Mouse (Mus musculus) right cerebral cortex, adult 2 months (tissue): ENCODE data around the gene Cox19.
"Not testable (repeated sequence)": the region's sequence is repeated elsewhere in the genome, so short reads cannot be mapped to it uniquely, and the experiment has no call there.

ENCODE experiments used
- DNase-seq, 2 experiments: peaks; one replicate each; pipeline ENCODE4 v3.0.0; 2021 to 2022; ENCODE audit warnings: low spot score in 2 of 2

Cox19 gene

GRCm38 (mm10) chr5:139363858-139364257 lies 12.6 kb upstream of the Cox19 start:
- no peak for DNase-seq

DNA sequence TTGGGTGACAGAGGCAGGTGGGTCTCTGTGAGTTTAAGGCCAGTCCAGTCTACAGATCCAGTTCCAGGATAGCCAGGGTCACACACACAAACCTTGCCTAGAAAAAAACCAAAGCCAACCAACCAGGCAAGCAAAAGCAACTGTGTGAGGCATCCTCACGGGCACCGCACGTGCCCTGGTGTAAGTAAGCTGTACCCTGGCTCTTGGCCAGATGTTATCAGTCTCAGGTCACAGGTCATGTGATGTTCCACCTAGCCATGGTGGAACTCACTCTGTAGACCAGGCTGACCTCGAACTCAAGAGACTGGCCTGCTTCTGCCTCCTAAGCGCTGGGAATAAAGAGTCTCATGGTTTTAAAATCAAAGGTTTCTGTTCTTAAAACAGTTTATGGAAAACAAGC lies 8.0 kb upstream of the Cox19 start:
- DNase-seq, result no peak

- DNase-seq, result peak; percentile 40 to 46
These were observed 7.4 kb upstream of the Cox19 start for GRCm38 (mm10) chr5:139358653-139359052.

DNA sequence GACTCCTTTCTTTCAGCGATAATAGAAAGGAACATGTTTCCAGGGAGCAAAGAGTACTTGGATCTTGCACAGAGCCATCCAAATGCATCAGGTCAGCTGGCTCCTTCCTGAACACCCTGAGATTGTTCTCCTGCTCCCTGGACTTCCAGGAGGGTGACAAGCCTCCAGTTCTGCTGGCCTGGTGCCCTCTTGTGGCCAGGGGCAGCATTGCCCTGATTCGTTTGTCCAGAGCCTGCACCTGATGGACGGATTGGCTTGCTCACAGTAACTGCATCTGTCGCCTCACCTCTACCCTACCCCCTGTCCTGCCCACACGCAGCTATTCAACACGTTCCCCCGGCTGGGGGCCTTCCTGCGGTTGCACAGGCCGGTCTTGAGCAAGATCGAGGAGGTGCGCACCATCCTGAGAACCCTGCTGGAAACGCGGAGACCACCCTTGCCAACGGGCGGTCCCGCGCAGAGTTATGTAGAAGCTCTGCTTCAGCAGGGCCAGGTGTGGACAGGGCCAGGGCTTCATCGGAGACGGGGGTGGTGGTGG lies 4.1 kb upstream of the Cox19 start:
- DNase-seq, result peak; percentile 85 to 87

GRCm38 (mm10) chr5:139353946-139354345 lies 2.7 kb upstream of the Cox19 start:
- no peak for DNase-seq

DNA sequence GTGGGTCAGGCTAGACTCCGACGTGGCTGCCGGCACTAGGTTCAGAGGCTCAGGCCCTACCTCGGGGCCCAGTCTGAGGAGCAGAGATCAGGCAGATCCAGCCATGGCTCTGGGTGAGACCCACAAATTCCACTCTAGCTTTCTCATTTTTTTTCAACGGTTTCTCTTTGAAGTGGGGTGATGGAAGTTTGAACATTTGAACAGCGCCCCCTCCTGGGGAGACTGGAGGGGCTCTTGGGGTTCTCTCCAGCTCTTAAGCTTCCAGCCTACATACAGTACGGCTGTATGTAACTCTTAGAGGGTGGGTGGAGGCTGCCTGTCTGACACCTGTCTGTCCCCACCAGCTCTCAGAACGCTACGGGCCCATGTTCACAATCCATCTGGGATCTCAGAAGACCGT lies 2.3 kb upstream of the Cox19 start:
- no peak for DNase-seq

GRCm38 (mm10) chr5:139352317-139352716 lies 1.1 kb upstream of the Cox19 start, which contains the start of gene Cyp2w1:
Gene Cyp2w1 (plus strand): TSS chr5:139352617.
- no peak for DNase-seq

GRCm38 (mm10) chr5:139351628-139352027 lies 410 bp upstream of the Cox19 start:
- DNase-seq, result no peak

DNA sequence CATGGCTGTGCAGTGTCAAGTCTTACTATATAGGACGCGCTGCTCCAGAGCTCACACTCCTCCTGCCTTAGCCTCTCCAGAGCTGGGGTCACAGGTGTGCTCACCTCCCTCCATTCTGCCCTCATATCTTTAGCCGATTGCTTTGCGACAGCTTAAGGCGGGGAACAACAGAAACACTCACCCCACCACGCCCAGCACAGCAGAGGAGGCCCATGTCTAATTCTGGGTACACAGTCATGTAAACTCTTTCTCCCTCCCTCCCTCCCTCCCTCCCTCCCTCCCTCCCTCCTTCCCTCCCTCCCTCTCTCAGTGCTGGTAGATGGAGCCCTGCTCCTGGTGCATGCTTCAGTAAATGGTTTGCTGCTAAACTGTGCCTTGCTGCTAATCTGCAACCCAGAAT lies 1.5 kb downstream of the Cox19 start:
- DNase-seq, result no peak

- DNase-seq, result no peak
These were observed 4.0 kb downstream of the Cox19 start for GRCm38 (mm10) chr5:139347225-139347624.

GRCm38 (mm10) chr5:139345364-139345714 lies 5.9 kb downstream of the Cox19 start:
- no peak for DNase-seq

DNA sequence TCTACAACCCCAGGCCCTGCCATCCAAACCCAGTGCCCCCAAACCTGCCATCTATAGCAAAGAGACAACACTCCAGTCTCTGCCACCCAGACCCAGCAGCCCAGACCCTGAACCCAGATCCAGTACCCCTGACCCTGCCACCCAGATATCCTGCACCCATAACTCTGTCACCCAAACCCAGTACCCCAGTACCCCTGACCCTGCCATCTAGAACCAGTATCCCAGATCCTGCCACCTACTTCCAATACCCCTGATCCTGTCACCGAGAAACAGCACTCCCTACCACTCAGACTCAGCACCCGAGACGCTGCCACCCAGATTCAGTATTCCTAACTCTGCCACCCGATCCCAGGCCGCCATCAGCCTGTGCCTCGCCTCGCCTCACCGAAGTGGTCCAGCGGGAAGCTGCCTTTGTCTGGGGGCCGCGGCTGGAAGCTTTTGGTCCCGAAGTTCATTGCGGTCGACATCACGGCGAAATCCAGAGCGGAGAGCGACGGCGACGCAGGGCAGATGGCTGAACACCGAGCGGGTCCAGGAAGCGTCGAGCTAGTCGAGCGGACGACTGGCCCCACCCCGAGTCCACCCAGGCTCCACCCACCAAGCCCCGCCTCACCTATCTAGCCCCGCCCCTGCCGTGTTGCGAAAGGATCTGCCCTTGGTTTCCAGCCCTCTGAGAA lies 6.4 kb downstream of the Cox19 start:
- DNase-seq, result peak; percentile 91 to 92

- peak; percentile 70 to 82 for DNase-seq
These were observed 7.1 kb downstream of the Cox19 start for GRCm38 (mm10) chr5:139344021-139344686.

- DNase-seq, result no peak
These were observed 12.3 kb downstream of the Cox19 start for GRCm38 (mm10) chr5:139338891-139339290.

DNA sequence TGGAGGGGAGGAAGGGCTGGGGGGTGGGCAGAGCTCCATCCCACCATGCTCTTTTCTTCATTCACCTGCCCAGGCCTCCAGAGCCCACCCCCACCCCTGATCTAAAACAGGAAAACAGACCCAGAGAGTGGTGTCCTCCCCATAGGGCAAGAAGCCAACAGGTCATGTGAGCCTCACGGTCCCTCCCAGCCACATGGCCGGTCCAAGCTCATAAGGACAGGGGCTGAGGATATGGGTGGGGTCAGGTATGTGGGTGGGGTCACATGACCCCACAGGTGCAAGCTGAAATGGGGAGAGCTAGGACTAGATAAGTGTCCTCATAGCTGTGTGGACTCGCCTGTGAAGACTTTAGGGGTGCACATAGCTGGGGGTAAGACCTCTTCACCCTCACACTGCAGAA lies 12.8 kb downstream of the Cox19 start:
- no peak for DNase-seq

DNA sequence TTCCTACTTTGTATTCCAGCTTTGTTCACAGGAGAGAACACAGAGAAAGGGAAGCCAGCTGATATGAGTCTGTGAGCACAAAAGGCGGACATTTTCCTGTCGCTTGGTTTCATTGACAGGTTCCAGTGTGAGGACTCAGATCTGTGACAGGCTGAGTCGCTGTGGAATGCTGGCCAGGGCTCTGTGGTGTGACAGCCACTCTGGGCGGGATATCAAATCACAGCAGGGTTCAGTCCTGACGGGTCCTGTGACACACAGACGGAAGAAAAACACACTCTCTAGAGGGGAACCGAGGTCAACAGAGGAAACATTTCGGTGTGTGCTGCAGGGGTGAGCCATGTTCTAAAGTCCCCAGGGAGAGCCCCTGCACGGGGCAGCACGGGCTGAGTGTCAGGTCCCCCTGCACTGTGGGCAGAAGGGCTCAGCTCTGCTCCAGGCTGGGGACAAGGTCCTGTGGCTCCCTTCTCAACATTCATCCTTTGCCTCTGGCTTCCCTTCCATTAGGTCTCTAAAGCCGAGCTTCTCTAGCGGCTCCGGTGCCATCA lies 13.3 kb downstream of the Cox19 start:
- DNase-seq, result no peak

- no peak for DNase-seq
These were observed 15.6 kb downstream of the Cox19 start for GRCm38 (mm10) chr5:139335634-139336033.

DNA sequence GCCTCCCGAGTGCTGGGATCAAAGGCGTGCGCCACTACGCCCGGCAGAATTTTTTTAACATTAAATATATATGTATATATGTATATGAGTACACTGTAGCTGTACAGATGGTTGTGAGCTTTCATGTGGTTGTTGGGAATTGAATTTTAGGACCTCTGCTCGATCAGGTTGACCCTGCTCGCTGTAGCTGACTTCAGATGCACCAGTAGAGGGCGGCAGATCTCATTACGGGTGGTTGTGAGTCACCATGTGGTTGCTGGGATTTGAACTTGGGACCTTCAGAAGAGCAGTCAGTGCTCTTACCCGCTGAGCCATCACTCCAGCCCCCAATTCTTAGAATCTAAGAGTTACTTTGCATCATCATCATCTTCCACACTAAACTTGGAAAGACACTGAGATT lies 16.8 kb downstream of the Cox19 start:
- not testable (repeated sequence) for DNase-seq

GRCm38 (mm10) chr5:139333301-139334013 lies 17.8 kb downstream of the Cox19 start:
- no peak for DNase-seq

- DNase-seq, result no peak
These were observed 18.5 kb downstream of the Cox19 start for GRCm38 (mm10) chr5:139332590-139333272.

- peak; percentile 80 to 81 for DNase-seq
These were observed 19.5 kb downstream of the Cox19 start for GRCm38 (mm10) chr5:139331742-139332141.

DNA sequence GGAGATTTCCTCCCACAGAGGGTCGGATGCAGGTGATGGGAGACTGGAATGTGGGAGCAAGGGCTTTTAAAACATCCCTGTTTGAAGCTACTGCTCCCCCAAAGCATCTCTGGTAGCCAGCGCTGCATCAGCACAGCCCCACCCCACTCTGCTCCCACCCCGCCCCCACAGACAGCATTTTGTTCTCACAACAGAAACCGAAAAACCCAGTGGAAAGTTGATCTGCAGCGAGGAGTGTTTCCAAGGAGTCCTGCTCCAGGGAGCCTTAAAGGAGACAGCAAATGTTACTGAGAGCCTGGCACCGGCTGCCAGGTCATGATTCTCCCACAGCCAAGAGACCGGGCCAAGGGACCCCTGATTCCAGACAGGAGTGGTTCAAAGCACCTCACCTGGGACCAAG lies 20.5 kb downstream of the Cox19 start:
- peak; percentile 13 to 40 for DNase-seq
